Mouse (Mus musculus) liver, postnatal 0 days (tissue): ENCODE results near the gene Pkn3.

Source experiments
- CTCF ChIP-seq: sonication (generic); IDR thresholded peaks from 2 replicates; pipeline ENCODE4 v1.5.1; 2016; ENCODE audit warnings: antibody characterized with exemption, low read depth
- EP300 ChIP-seq: IDR thresholded peaks from 2 replicates; pipeline ENCODE4 v1.6.1; 2016; ENCODE audit warnings: antibody characterized with exemption, low read depth, mild to moderate bottlenecking

DNA sequence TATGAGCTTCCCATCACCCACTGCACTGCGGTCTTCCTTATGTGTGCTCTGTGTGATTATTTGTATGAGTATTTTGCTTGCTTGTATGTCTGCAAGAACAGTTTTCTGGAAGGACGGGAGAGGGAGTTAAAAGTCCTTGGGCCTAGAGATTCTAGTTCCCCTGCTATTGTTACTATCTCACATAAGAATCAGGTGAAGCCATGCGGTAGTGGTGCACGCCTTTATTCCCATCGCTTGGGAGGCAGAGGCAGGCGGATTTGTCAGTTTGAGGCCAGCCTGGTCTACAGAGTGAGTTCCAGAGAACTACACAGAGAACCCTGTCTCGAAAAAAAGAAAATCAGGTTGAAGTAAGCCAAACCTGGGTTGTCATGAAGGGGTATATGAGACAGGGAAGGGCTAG is 4.6 kb upstream of the Pkn3 start:
- TF ChIP-seq EP300 (no peak), CTCF (no peak)
